Mouse (Mus musculus): ENCODE data around the gene Tacc2.
"Not testable (repeated sequence)": the region's sequence is repeated elsewhere in the genome, so short reads cannot be mapped to it uniquely, and the experiment has no call there.

Gene Tacc2

GRCm38 (mm10) chr7:130577388-130578003 lies at the start of gene Tacc2:
Gene Tacc2, plus strand, starts transcription at chr7:130577438.
- no peak for DNase-seq (ENCODE audit: low spot score)

- not testable (repeated sequence) for DNase-seq (ENCODE audit: low spot score)
Measured at GRCm38 (mm10) chr7:130531138-130531537, 46.1 kb upstream of the Tacc2 start.

GRCm38 (mm10) chr7:130533316-130534260 lies 43.6 kb upstream of the Tacc2 start:
- DNase-seq (ENCODE audit: low spot score), result peak; percentile 63

- no peak for DNase-seq (ENCODE audit: low spot score)
Measured at GRCm38 (mm10) chr7:130535174-130535573, 42.1 kb upstream of the Tacc2 start.

GRCm38 (mm10) chr7:130537068-130537467 lies 40.2 kb upstream of the Tacc2 start:
- DNase-seq (ENCODE audit: low spot score), result no peak

GRCm38 (mm10) chr7:130540176-130540575 lies 37.1 kb upstream of the Tacc2 start:
- DNase-seq (ENCODE audit: low spot score), result no peak

- no peak for DNase-seq (ENCODE audit: low spot score)
Measured at GRCm38 (mm10) chr7:130543181-130543580, 34.1 kb upstream of the Tacc2 start.

- DNase-seq (ENCODE audit: low spot score), result no peak
Measured at GRCm38 (mm10) chr7:130545401-130545800, 31.8 kb upstream of the Tacc2 start.

GRCm38 (mm10) chr7:130545893-130546292 lies 31.3 kb upstream of the Tacc2 start:
- no peak for DNase-seq (ENCODE audit: low spot score)

GRCm38 (mm10) chr7:130546421-130546790 lies 30.8 kb upstream of the Tacc2 start:
- no peak for DNase-seq (ENCODE audit: low spot score)

- DNase-seq (ENCODE audit: low spot score), result peak; percentile 85
Measured at GRCm38 (mm10) chr7:130546791-130547484, 30.3 kb upstream of the Tacc2 start.

- DNase-seq (ENCODE audit: low spot score), result no peak
Measured at GRCm38 (mm10) chr7:130547635-130548175, 29.5 kb upstream of the Tacc2 start.

- DNase-seq (ENCODE audit: low spot score), result no peak
Measured at GRCm38 (mm10) chr7:130552780-130553179, 24.5 kb upstream of the Tacc2 start.

- no peak for DNase-seq (ENCODE audit: low spot score)
Measured at GRCm38 (mm10) chr7:130553321-130553720, 23.9 kb upstream of the Tacc2 start.

- no peak for DNase-seq (ENCODE audit: low spot score)
Measured at GRCm38 (mm10) chr7:130555597-130555996, 21.6 kb upstream of the Tacc2 start.

GRCm38 (mm10) chr7:130558592-130558991 lies 18.6 kb upstream of the Tacc2 start:
- no peak for DNase-seq (ENCODE audit: low spot score)

- DNase-seq (ENCODE audit: low spot score), result no peak
Measured at GRCm38 (mm10) chr7:130560933-130561332, 16.3 kb upstream of the Tacc2 start.

GRCm38 (mm10) chr7:130563276-130563675 lies 14.0 kb upstream of the Tacc2 start:
- DNase-seq (ENCODE audit: low spot score), result no peak

- no peak for DNase-seq (ENCODE audit: low spot score)
Measured at GRCm38 (mm10) chr7:130563880-130564279, 13.4 kb upstream of the Tacc2 start.

GRCm38 (mm10) chr7:130564596-130564995 lies 12.6 kb upstream of the Tacc2 start:
- DNase-seq (ENCODE audit: low spot score), result no peak

- DNase-seq (ENCODE audit: low spot score), result no peak
Measured at GRCm38 (mm10) chr7:130568783-130569436, 8.3 kb upstream of the Tacc2 start.

- DNase-seq (ENCODE audit: low spot score), result no peak
Measured at GRCm38 (mm10) chr7:130570472-130570871, 6.8 kb upstream of the Tacc2 start.

All from ovary, adult 18-20 months (tissue).